ENCODE assay signal across 17 mouse cellular contexts in genomic region chr10:71106491-71107205, GRCm38 (mm10). TPM values are rescaled to one million over a fixed set of nuclear protein-coding genes. Genes with fewer than 3 reads are reported as not detected.
"Had no signal": no experiment of that assay in that cellular context is flagged by ENCODE, and none has a peak within 500 bp of the region (broad histone marks: within the 10 kb centered on the region; RNA-seq: fewer than 3 reads in every experiment).

No protein-coding gene starts in this region.

- DNase-seq: lung, adult 2 months; lung, postnatal 36 days; retina, postnatal 1 day; right cerebral cortex, postnatal 4 days; spleen, adult 18-20 months; thymus, postnatal 36 days had no signal

- H3K27me3 ChIP-seq: kidney, embryonic 15.5 days; liver, embryonic 15.5 days; midbrain, embryonic 15.5 days; neural tube, embryonic 12.5 days had no signal

- H3K4me3 ChIP-seq: kidney, embryonic 15.5 days; limb, embryonic 10.5 days; liver, embryonic 15.5 days; midbrain, embryonic 15.5 days; neural tube, embryonic 12.5 days had no signal

- H3K4me1 ChIP-seq: limb, embryonic 10.5 days; liver, embryonic 15.5 days; midbrain, embryonic 15.5 days; neural tube, embryonic 12.5 days had no signal

- H3K27ac ChIP-seq: kidney, embryonic 15.5 days; limb, embryonic 10.5 days; liver, embryonic 15.5 days; midbrain, embryonic 15.5 days; neural tube, embryonic 12.5 days had no signal

- H3K9me3 ChIP-seq: kidney, embryonic 15.5 days; limb, embryonic 10.5 days; liver, embryonic 15.5 days; midbrain, embryonic 15.5 days; neural tube, embryonic 12.5 days had no signal

- H3K9ac ChIP-seq: kidney, embryonic 15.5 days; liver, embryonic 15.5 days; midbrain, embryonic 15.5 days; neural tube, embryonic 12.5 days had no signal

- H3K36me3 ChIP-seq: limb, embryonic 10.5 days; liver, embryonic 15.5 days; midbrain, embryonic 15.5 days; neural tube, embryonic 12.5 days had no signal

- ATAC-seq: intestine, embryonic 16.5 days; lung, postnatal 0 days; midbrain, embryonic 15.5 days had no signal

- H3K4me2 ChIP-seq: kidney, embryonic 15.5 days; liver, embryonic 11.5 days; liver, embryonic 15.5 days; midbrain, embryonic 11.5 days; midbrain, embryonic 15.5 days; neural tube, embryonic 12.5 days had no signal

RNA-seq across cellular contexts. Expression of gene Bicc1, which starts 52.9 kb away (rescaled TPM):
- total RNA-seq: megakaryocyte progenitor cell, adult 5-6 weeks; monocyte, adult 5-6 weeks had no signal
